Mouse (Mus musculus) heart, postnatal 0 days (tissue): Measurements from ENCODE around the gene Skp1a.

ENCODE experiments used
- CTCF ChIP-seq: IDR thresholded peaks from 2 replicates; pipeline ENCODE4 v1.5.1; 2016; ENCODE audit warnings: antibody characterized with exemption, control low read depth, low read depth
- EP300 ChIP-seq: IDR thresholded peaks from 2 replicates; pipeline ENCODE4 v1.6.1; 2016; ENCODE audit warnings: antibody characterized with exemption, low read depth

DNA sequence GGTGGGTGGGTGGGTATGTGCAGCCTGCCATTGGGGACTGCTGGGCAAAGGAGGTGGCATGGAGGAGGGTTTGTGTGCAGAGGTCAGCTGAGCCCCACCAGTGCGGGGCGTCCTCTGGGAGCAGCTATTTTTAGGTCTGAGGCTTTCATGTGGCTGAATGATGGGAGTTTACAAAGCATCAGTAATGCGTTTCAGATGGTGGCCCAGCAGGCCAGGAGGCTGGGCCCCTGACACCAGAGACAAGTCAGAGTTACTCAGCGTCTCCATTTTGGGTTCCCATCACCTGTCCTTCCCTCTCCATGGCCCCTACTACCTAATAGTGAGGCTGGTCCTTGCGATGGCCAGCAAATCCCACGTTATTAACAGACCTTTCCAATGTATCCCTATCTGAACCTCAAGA lies 40.8 kb downstream of the Skp1a start:
- no peak for TF ChIP-seq CTCF
- TF ChIP-seq EP300: no peak
